Mouse (Mus musculus) ES-E14 (cell line): Measurements from ENCODE around the gene Casp7.

Source experiments
- CHD2 ChIP-seq: IDR thresholded peaks from 2 replicates; pipeline ENCODE4 v1.6.1; 2014; ENCODE audit warnings: mild to moderate bottlenecking, low read depth, low read length, inconsistent platforms
- HCFC1 ChIP-seq: IDR thresholded peaks from 2 replicates; pipeline ENCODE4 v1.6.1; 2012; ENCODE audit warnings: low read length, inconsistent platforms, borderline replicate concordance; ENCODE audit not compliant: insufficient read depth
- MAFK ChIP-seq: IDR thresholded peaks from 2 replicates; pipeline ENCODE4 v1.6.1; 2014; ENCODE audit warnings: mild to moderate bottlenecking, low read depth, low read length, inconsistent platforms; ENCODE audit not compliant: insufficient read depth
- ZC3H11A ChIP-seq: IDR thresholded peaks from 2 replicates; pipeline ENCODE4 v1.6.1; 2012; ENCODE audit warnings: low read depth, mild to moderate bottlenecking, inconsistent platforms, low read length, borderline replicate concordance
- ZNF384 ChIP-seq: IDR thresholded peaks from 2 replicates; pipeline ENCODE4 v1.6.1; 2012; ENCODE audit warnings: low read depth, low read length, inconsistent platforms

- no peak for TF ChIP-seq ZNF384
- TF ChIP-seq ZC3H11A: no peak
- no peak for TF ChIP-seq CHD2
- TF ChIP-seq MAFK: no peak
- TF ChIP-seq HCFC1: no peak
Measured at GRCm38 (mm10) chr19:56436380-56436779, 39.5 kb downstream of the Casp7 start.
